Mouse (Mus musculus) neural tube, embryonic 11.5 days (tissue): ENCODE results near the gene Nfatc2. TPM values are rescaled to one million over a fixed set of nuclear protein-coding genes. Genes with fewer than 3 reads are reported as not detected.

Source experiments
- ATAC-seq: fragments of 200-750 bp; cut with Nextera tagmentation; 2 replicates; pipeline ENCODE4 v1.8.0; 2017; ENCODE audit warnings: moderate number of reproducible peaks, mild to moderate bottlenecking, moderate TSS enrichment, moderate library complexity; ENCODE audit not compliant: insufficient read depth, low FRiP score, low TSS enrichment
- DNase-seq: peaks from one replicate; pipeline ENCODE4 v3.0.0-alpha.2; 2015; ENCODE audit warnings: low spot score
- H3K27ac ChIP-seq: fragments of 300-500 bp; sonication (generic); 2 replicates; pipeline ENCODE4 v1.5.1; 2014; ENCODE audit warnings: low read depth, mild to moderate bottlenecking, low read length
- H3K27me3 ChIP-seq: fragments of 300-500 bp; sonication (generic); 2 replicates; pipeline ENCODE4 v1.6.1; 2014; ENCODE audit warnings: mild to moderate bottlenecking, low read length, mixed read lengths; ENCODE audit not compliant: control insufficient read depth, insufficient read depth
- H3K36me3 ChIP-seq: fragments of 300-500 bp; sonication (generic); 2 replicates; pipeline ENCODE4 v1.6.1; 2014; ENCODE audit warnings: mild to moderate bottlenecking, low read length, moderate library complexity, mixed read lengths; ENCODE audit not compliant: control insufficient read depth, insufficient read depth
- H3K4me1 ChIP-seq: fragments of 300-500 bp; sonication (generic); 2 replicates; pipeline ENCODE4 v1.6.1; 2014; ENCODE audit warnings: low read length, mixed read lengths; ENCODE audit not compliant: control insufficient read depth, insufficient read depth
- H3K4me2 ChIP-seq: fragments of 300-500 bp; sonication (generic); 2 replicates; pipeline ENCODE4 v1.6.1; 2014; ENCODE audit warnings: low read depth, mild to moderate bottlenecking, moderate library complexity
- H3K4me3 ChIP-seq: fragments of 300-500 bp; sonication (generic); 2 replicates; pipeline ENCODE4 v1.5.1; 2014; ENCODE audit warnings: low read depth, low read length
- H3K9ac ChIP-seq: fragments of 300-500 bp; sonication (generic); 2 replicates; pipeline ENCODE4 v1.6.1; 2014; ENCODE audit warnings: mild to moderate bottlenecking, low read length
- H3K9me3 ChIP-seq: fragments of 300-500 bp; sonication (generic); 2 replicates; pipeline ENCODE4 v1.6.1; 2016; ENCODE audit warnings: low read length; ENCODE audit not compliant: control insufficient read depth
- WGBS: fragments of 180-500 bp; shearing (Covaris S2); extraction: QIAGEN DNeasy Blood & Tissue Kit; methylation state at CpG from one replicate; pipeline ENCODE4 v1.1.7; 2014; 5-methylcytosine and 5-hydroxymethylcytosine counted together
- polyA plus RNA-seq: library from polyadenylated mRNA; unstranded; fragments of >200 nt; fragmentation: Nextera tagmentation; extraction: Ambion mirVana; gene quantifications from 2 replicates; pipeline ENCODE4 v1.2.1, GENCODE M21; 2014

Gene Nfatc2
- polyA plus RNA-seq, 1 experiment from 2014 or later = 0.93 TPM

DNA sequence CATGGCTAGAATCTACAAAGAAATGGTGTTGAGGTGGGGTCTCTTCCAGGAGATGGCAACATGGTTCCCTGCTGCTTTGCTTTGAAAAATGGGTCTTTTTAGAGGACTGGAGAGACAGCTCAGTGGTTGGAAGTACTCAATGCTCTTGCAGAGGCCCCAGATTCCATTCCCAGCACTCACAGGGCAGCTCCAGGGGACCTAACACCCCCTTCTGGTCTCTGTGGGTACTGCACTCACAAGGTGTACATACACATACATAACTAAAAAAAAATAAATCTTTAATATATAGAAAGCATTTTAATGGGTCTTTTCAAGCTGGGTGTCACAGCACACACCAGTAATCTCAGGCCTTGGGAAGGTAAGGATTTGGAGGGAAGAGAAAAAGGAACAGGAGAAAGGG, 89.9 kb downstream of the Nfatc2 start:
- H3K36me3 ChIP-seq = no peaks in the 10 kb centered on the region
- H3K27ac ChIP-seq = no peak overlapping the region
- ATAC-seq = no peak
- no peaks in the 10 kb centered on the region for H3K9me3 ChIP-seq
- no peaks in the 10 kb centered on the region for H3K4me1 ChIP-seq
- no peaks in the 10 kb centered on the region for H3K27me3 ChIP-seq
- H3K9ac ChIP-seq = no peak overlapping the region
- DNase-seq = no peak
- no peak overlapping the region for H3K4me3 ChIP-seq
- no peak overlapping the region for H3K4me2 ChIP-seq

DNA sequence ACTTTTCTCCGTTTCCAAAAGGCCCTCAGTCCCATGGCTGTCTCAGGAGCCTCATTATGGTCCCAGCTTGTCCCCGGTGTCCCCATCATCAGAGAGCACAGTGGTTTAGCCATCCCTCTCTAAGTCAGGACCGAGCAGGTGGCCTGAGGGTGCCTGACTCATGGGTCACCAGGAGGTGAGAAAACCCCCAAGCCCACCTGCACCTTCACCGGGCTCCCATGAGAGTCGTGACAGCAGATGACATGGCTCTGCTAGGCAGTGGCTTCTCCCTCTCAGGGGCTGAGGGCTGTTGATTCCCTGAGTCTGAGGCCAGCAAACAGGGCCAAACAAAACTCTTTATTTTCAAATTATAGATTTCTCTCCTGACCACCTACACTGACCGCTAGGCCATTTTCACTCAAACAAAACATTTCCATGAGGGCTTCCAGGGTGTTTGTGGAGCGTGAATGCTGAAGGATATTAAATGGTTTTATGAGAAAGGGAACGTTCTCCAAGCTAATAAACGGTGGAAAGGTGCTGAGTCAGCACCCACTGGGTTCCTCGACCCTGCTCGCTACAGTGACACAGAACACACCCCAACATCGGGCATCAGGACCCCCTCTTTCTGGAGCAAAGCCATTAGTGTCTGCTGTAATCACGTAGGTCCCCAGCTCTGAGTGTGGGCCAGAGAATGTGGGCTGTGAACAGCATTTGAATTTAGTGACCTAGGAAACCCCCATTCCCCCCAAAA, 92.8 kb downstream of the Nfatc2 start:
- 87% methylated on average over 13 of the region's 13 CpGs for WGBS
- Histone ChIP-seq H3K9me3 (no peaks in the 10 kb centered on the region), H3K36me3 (no peaks in the 10 kb centered on the region), H3K4me1 (no peaks in the 10 kb centered on the region), H3K27me3 (no peaks in the 10 kb centered on the region), H3K4me3 (no peak overlapping the region), H3K27ac (no peak overlapping the region), H3K9ac (no peak overlapping the region), H3K4me2 (no peak overlapping the region)
- ATAC-seq = no peak
- no peak for DNase-seq

DNA sequence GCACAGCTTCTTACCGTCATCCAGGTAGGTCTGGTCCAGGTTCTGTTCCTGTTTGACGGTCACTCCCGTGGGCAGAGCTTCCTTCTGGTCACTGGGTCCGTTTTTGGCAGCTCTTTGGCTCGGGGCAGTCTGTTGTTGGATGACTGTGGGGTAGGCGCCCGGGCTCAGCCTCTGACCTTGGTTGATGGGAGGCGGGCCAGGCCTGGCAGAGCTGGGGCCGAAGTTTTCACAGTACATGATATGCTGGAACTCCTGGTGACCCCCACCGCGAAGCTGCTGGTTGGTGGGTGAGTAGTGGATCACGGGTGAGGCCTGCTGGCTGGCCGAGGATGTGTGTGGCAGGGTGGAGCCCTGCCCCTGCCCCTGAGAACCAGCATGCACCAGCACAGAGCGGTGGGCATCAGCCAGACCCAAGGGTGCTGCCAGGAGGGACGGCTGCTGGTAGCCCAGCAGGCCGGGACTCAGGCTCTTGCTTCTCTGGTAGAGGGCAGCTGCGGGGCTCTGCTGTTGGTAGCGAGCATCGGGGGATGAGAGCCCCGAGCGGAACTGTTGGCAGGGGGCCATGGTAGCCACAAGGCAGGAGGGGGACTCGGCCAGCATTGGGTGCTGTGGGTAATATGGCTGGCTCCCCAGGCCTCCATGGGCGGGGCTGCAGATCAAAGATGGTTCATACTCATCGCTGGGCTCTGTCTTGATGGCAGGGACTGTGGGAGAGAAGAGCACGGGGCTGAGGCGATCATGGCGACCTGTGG, 96.8 kb downstream of the Nfatc2 start:
- H3K4me3 ChIP-seq = no peak overlapping the region
- no peak overlapping the region for H3K27ac ChIP-seq
- H3K36me3 ChIP-seq = no peaks in the 10 kb centered on the region
- no peaks in the 10 kb centered on the region for H3K9me3 ChIP-seq
- no peaks in the 10 kb centered on the region for H3K27me3 ChIP-seq
- ATAC-seq (no peak), DNase-seq (no peak)
- no peak overlapping the region for H3K9ac ChIP-seq
- no peak overlapping the region for H3K4me2 ChIP-seq
- 89% methylated on average over 27 of the region's 27 CpGs for WGBS
- no peaks in the 10 kb centered on the region for H3K4me1 ChIP-seq

DNA sequence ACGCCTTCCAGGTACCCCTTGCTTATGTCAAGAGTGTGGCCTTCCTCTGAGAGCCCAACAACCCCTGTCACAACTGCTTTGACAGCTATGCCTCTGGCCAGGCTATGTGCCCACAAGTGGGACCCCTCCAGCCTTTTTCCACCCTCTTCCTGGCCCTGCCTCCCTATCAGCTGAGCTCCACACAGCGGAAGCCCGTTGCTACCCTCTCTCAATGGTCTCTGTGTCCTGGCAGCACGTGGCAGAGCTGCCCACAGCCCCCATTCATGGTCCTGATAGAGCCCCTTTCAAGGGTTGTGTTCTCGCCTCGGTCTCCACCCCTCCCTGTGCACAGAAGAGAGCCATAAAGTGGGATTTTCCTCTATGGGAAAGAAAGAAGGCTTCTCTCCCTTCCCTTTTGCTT, 97.7 kb downstream of the Nfatc2 start:
- no peak overlapping the region for H3K27ac ChIP-seq
- no peaks in the 10 kb centered on the region for H3K27me3 ChIP-seq
- DNase-seq (no peak), ATAC-seq (no peak)
- H3K4me1 ChIP-seq = no peaks in the 10 kb centered on the region
- H3K4me2 ChIP-seq = no peak overlapping the region
- no peak overlapping the region for H3K9ac ChIP-seq
- WGBS = 65% methylated on average over 6 of the region's 6 CpGs
- no peak overlapping the region for H3K4me3 ChIP-seq
- no peaks in the 10 kb centered on the region for H3K36me3 ChIP-seq
- no peaks in the 10 kb centered on the region for H3K9me3 ChIP-seq

DNA sequence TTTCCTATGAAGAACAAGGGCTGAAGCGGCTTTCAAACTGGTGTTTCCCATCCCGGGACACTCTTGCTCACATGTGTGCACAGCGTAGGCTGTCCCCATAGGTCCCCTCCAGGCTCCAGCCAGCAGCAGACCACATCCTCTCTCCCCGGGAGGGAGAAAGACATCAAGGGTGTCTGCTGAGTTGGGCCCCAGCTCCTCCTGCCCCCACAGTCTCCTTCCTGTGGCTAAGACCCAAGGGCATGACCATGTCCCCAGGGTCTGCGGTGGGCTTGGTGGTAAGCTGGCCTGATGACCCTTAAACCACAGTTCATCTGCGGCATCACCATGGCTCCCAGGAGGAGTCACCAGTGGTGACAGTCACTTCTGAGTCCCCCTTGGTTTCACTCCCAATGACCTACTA, 100.7 kb downstream of the Nfatc2 start:
- Histone ChIP-seq H3K9ac (no peak overlapping the region), H3K4me2 (no peak overlapping the region), H3K4me1 (no peaks in the 10 kb centered on the region), H3K27ac (no peak overlapping the region), H3K4me3 (no peak overlapping the region), H3K9me3 (no peaks in the 10 kb centered on the region), H3K27me3 (no peaks in the 10 kb centered on the region), H3K36me3 (no peaks in the 10 kb centered on the region)
- ATAC-seq (no peak), DNase-seq (no peak)
- 90% methylated on average over 6 of the region's 6 CpGs for WGBS

DNA sequence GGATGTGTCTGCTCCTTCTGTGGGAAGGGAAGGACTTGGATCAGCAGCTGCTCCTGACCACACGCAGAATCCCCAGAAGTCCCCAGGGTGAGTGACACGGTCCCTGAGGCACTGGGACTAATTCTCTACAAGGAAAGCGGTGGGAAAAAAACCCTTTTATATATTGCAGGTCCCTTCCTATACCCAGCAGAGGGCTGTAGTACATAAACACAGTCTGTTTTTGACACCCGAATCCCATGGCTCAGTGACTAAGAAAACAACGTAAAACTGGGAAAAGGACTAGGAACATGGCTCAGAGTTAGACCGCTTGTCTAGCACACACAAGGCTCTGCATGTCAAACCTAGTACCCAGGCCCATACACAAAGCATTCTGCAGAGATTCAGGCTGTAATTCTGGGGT, 101.2 kb downstream of the Nfatc2 start:
- no peaks in the 10 kb centered on the region for H3K36me3 ChIP-seq
- H3K9ac ChIP-seq = no peak overlapping the region
- no peaks in the 10 kb centered on the region for H3K27me3 ChIP-seq
- no peaks in the 10 kb centered on the region for H3K4me1 ChIP-seq
- H3K4me2 ChIP-seq = no peak overlapping the region
- ATAC-seq (no peak), DNase-seq (no peak)
- H3K4me3 ChIP-seq = no peak overlapping the region
- WGBS = 70% methylated on average over 6 of the region's 6 CpGs
- no peaks in the 10 kb centered on the region for H3K9me3 ChIP-seq
- H3K27ac ChIP-seq = no peak overlapping the region

DNA sequence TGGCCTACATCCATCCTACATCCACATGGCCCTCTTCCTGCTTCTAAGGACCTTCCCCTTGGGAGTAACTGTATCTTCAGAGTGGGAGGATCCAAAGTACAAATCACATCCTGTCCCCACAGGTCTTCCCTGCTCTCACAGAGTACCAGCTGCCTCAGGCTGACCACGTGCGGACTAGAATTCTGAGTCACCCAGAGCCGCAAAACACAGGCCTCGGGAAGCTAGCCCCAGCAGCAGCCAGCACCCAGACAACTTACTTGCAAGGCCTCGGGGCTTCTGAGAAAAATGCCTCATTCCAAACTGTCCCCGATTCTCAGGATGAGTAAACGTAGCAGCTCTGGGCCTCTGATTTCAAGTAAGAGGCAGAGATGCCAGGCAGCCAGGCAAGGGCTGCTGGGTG, 109.7 kb downstream of the Nfatc2 start:
- Histone ChIP-seq H3K27ac (no peak overlapping the region), H3K27me3 (no peaks in the 10 kb centered on the region), H3K4me2 (no peak overlapping the region), H3K36me3 (no peaks in the 10 kb centered on the region), H3K4me3 (no peak overlapping the region), H3K9me3 (no peaks in the 10 kb centered on the region), H3K9ac (no peak overlapping the region), H3K4me1 (no peaks in the 10 kb centered on the region)
- DNase-seq (peak; percentile 15), ATAC-seq (no peak)
- 73% methylated on average over 7 of the region's 7 CpGs for WGBS

DNA sequence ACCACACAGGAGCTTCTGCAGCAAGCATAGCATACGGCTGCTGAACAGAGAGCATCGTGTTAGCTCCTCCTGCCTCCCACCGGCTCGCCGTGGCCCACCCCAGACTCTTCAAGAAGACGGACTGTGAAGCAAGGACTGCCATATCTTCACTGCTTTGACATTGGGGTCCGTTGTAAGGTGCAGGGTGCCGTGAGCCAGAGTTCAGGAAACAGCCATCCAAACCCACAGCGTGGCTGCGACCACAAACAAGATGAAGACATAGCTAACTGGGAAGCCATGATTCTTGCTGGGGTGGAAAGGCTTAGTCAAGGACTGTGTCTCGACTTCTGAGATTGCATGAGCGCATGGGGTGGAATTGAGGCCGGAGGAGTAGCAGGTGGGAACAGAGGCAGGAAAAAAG, 111.5 kb downstream of the Nfatc2 start:
- Histone ChIP-seq H3K4me2 (no peak overlapping the region), H3K27me3 (no peaks in the 10 kb centered on the region), H3K36me3 (no peaks in the 10 kb centered on the region), H3K9ac (no peak overlapping the region), H3K4me1 (no peaks in the 10 kb centered on the region), H3K4me3 (no peak overlapping the region), H3K9me3 (no peaks in the 10 kb centered on the region), H3K27ac (no peak overlapping the region)
- DNase-seq (no peak), ATAC-seq (no peak)
- 90% methylated on average over 13 of the region's 13 CpGs for WGBS
